Mouse (Mus musculus): ENCODE data around the gene Hif3a. TPM values are rescaled to one million over a fixed set of nuclear protein-coding genes. Genes with fewer than 3 reads are reported as not detected.
"Not testable (repeated sequence)": the region's sequence is repeated elsewhere in the genome, so short reads cannot be mapped to it uniquely, and the experiment has no call there.

Hif3a gene
- 4.4 TPM in 2 replicates for polyA plus RNA-seq (2015; fragmentation: Nextera tagmentation; extraction: Ambion mirVana)

- no peaks in the 10 kb centered on the region for H3K36me3 ChIP-seq (ENCODE audit: control insufficient read depth, insufficient read depth)
- WGBS, result 1% methylated on average over 15 of the region's 15 CpGs
- peaks cover 42% of the 10 kb centered on the region for H3K4me1 ChIP-seq (replicated peaks; ENCODE audit: control insufficient read depth, insufficient read depth, low read length)
- peak within 1 kb of the TSS; percentile 48 for H3K4me3 ChIP-seq (replicated peaks; ENCODE audit: low read length)
- H3K9me3 ChIP-seq (ENCODE audit: control insufficient read depth, low read length), result no peaks in the 10 kb centered on the region
- H3K27ac ChIP-seq (ENCODE audit: low read length), result no peak within 1 kb of the TSS
- H3K27me3 ChIP-seq (replicated peaks; ENCODE audit: control insufficient read depth, insufficient read depth, low read length), result no peaks in the 10 kb centered on the region
- peak; percentile 89 for ATAC-seq
- H3K9ac ChIP-seq (replicated peaks; ENCODE audit: low read depth, low read length), result peak within 1 kb of the TSS; percentile 59
- peak within 1 kb of the TSS; percentile 65 for H3K4me2 ChIP-seq (ENCODE audit: low read length)
These were observed at the start of gene Hif3a for GRCm38 (mm10) chr7:17062389-17062788. Gene Hif3a (minus strand): TSS chr7:17062427.

GRCm38 (mm10) chr7:17101631-17102030, 39.4 kb upstream of the Hif3a start:
- ATAC-seq, result not testable (repeated sequence)
- WGBS, result 90% methylated on average over 13 of the region's 13 CpGs

GRCm38 (mm10) chr7:17091280-17091679, 29.1 kb upstream of the Hif3a start:
- Histone ChIP-seq H3K4me2 (ENCODE audit: low read length) (no peak overlapping the region), H3K4me1 (replicated peaks; ENCODE audit: control insufficient read depth, insufficient read depth, low read length) (no peaks in the 10 kb centered on the region), H3K9ac (replicated peaks; ENCODE audit: low read depth, low read length) (no peak overlapping the region), H3K9me3 (ENCODE audit: control insufficient read depth, low read length) (no peaks in the 10 kb centered on the region), H3K36me3 (ENCODE audit: control insufficient read depth, insufficient read depth) (no peaks in the 10 kb centered on the region), H3K27me3 (replicated peaks; ENCODE audit: control insufficient read depth, insufficient read depth, low read length) (no peaks in the 10 kb centered on the region), H3K27ac (ENCODE audit: low read length) (no peak overlapping the region), H3K4me3 (replicated peaks; ENCODE audit: low read length) (no peak overlapping the region)
- no peak for ATAC-seq
- 16% methylated on average over 1 of the region's 1 CpGs for WGBS

More at GRCm38 (mm10) chr7:17101631-17102030, 39.4 kb upstream of the Hif3a start:
- H3K9ac ChIP-seq (replicated peaks; ENCODE audit: low read depth, low read length); H3K4me3 ChIP-seq (replicated peaks; ENCODE audit: low read length); H3K27ac ChIP-seq (ENCODE audit: low read length); H3K36me3 ChIP-seq (ENCODE audit: control insufficient read depth, insufficient read depth); H3K4me1 ChIP-seq (replicated peaks; ENCODE audit: control insufficient read depth, insufficient read depth, low read length); H3K4me2 ChIP-seq (ENCODE audit: low read length); H3K27me3 ChIP-seq (replicated peaks; ENCODE audit: control insufficient read depth, insufficient read depth, low read length); H3K9me3 ChIP-seq (ENCODE audit: control insufficient read depth, low read length): not testable (repeated sequence)

GRCm38 (mm10) chr7:17090058-17090585, 27.9 kb upstream of the Hif3a start:
- Histone ChIP-seq H3K9ac (replicated peaks; ENCODE audit: low read depth, low read length) (no peak overlapping the region), H3K4me2 (ENCODE audit: low read length) (no peak overlapping the region), H3K4me1 (replicated peaks; ENCODE audit: control insufficient read depth, insufficient read depth, low read length) (no peaks in the 10 kb centered on the region), H3K4me3 (replicated peaks; ENCODE audit: low read length) (no peak overlapping the region), H3K27ac (ENCODE audit: low read length) (no peak overlapping the region), H3K9me3 (ENCODE audit: control insufficient read depth, low read length) (no peaks in the 10 kb centered on the region), H3K36me3 (ENCODE audit: control insufficient read depth, insufficient read depth) (no peaks in the 10 kb centered on the region), H3K27me3 (replicated peaks; ENCODE audit: control insufficient read depth, insufficient read depth, low read length) (no peaks in the 10 kb centered on the region)
- WGBS, result 60% methylated on average over 3 of the region's 3 CpGs
- ATAC-seq, result no peak

- Histone ChIP-seq H3K4me1 (replicated peaks; ENCODE audit: control insufficient read depth, insufficient read depth, low read length) (no peaks in the 10 kb centered on the region), H3K9ac (replicated peaks; ENCODE audit: low read depth, low read length) (no peak overlapping the region), H3K27me3 (replicated peaks; ENCODE audit: control insufficient read depth, insufficient read depth, low read length) (no peaks in the 10 kb centered on the region), H3K4me2 (ENCODE audit: low read length) (no peak overlapping the region), H3K4me3 (replicated peaks; ENCODE audit: low read length) (no peak overlapping the region), H3K9me3 (ENCODE audit: control insufficient read depth, low read length) (no peaks in the 10 kb centered on the region), H3K36me3 (ENCODE audit: control insufficient read depth, insufficient read depth) (no peaks in the 10 kb centered on the region), H3K27ac (ENCODE audit: low read length) (no peak overlapping the region)
- WGBS, result 87% methylated on average over 3 of the region's 3 CpGs
- ATAC-seq, result no peak
These were observed 25.5 kb upstream of the Hif3a start for GRCm38 (mm10) chr7:17087731-17088130.

GRCm38 (mm10) chr7:17082766-17083165, 20.5 kb upstream of the Hif3a start:
- H3K9ac ChIP-seq (replicated peaks; ENCODE audit: low read depth, low read length), result no peak overlapping the region
- no peaks in the 10 kb centered on the region for H3K4me1 ChIP-seq (replicated peaks; ENCODE audit: control insufficient read depth, insufficient read depth, low read length)
- no peak overlapping the region for H3K27ac ChIP-seq (ENCODE audit: low read length)
- no peaks in the 10 kb centered on the region for H3K36me3 ChIP-seq (ENCODE audit: control insufficient read depth, insufficient read depth)
- ATAC-seq, result no peak
- no peaks in the 10 kb centered on the region for H3K27me3 ChIP-seq (replicated peaks; ENCODE audit: control insufficient read depth, insufficient read depth, low read length)
- no peaks in the 10 kb centered on the region for H3K9me3 ChIP-seq (ENCODE audit: control insufficient read depth, low read length)
- no peak overlapping the region for H3K4me2 ChIP-seq (ENCODE audit: low read length)
- WGBS, result 93% methylated on average over 4 of the region's 4 CpGs
- no peak overlapping the region for H3K4me3 ChIP-seq (replicated peaks; ENCODE audit: low read length)

GRCm38 (mm10) chr7:17078076-17078654, 15.9 kb upstream of the Hif3a start:
- 87% methylated on average over 7 of the region's 7 CpGs for whole genome bisulfite sequencing
- Histone ChIP-seq H3K4me2 (ENCODE audit: low read length) (no peak overlapping the region), H3K27ac (ENCODE audit: low read length) (no peak overlapping the region), H3K9ac (replicated peaks; ENCODE audit: low read depth, low read length) (no peak overlapping the region), H3K27me3 (replicated peaks; ENCODE audit: control insufficient read depth, insufficient read depth, low read length) (no peaks in the 10 kb centered on the region), H3K36me3 (ENCODE audit: control insufficient read depth, insufficient read depth) (no peaks in the 10 kb centered on the region), H3K9me3 (ENCODE audit: control insufficient read depth, low read length) (no peaks in the 10 kb centered on the region), H3K4me1 (replicated peaks; ENCODE audit: control insufficient read depth, insufficient read depth, low read length) (no peaks in the 10 kb centered on the region), H3K4me3 (replicated peaks; ENCODE audit: low read length) (no peak overlapping the region)
- ATAC-seq, result no peak

GRCm38 (mm10) chr7:17076542-17076941, 14.3 kb upstream of the Hif3a start:
- WGBS, result 89% methylated on average over 1 of the region's 1 CpGs
- H3K4me3 ChIP-seq (replicated peaks; ENCODE audit: low read length), result no peak overlapping the region
- ATAC-seq, result no peak
- no peak overlapping the region for H3K27ac ChIP-seq (ENCODE audit: low read length)
- H3K9ac ChIP-seq (replicated peaks; ENCODE audit: low read depth, low read length), result no peak overlapping the region
- no peak overlapping the region for H3K4me2 ChIP-seq (ENCODE audit: low read length)
- no peaks in the 10 kb centered on the region for H3K9me3 ChIP-seq (ENCODE audit: control insufficient read depth, low read length)
- H3K27me3 ChIP-seq (replicated peaks; ENCODE audit: control insufficient read depth, insufficient read depth, low read length), result no peaks in the 10 kb centered on the region
- no peaks in the 10 kb centered on the region for H3K4me1 ChIP-seq (replicated peaks; ENCODE audit: control insufficient read depth, insufficient read depth, low read length)
- no peaks in the 10 kb centered on the region for H3K36me3 ChIP-seq (ENCODE audit: control insufficient read depth, insufficient read depth)

GRCm38 (mm10) chr7:17073904-17074615, 11.8 kb upstream of the Hif3a start, which contains the start of gene Psg16:
Gene Psg16 (plus strand): TSS chr7:17074040.
- no peak within 1 kb of the TSS for H3K27ac ChIP-seq (ENCODE audit: low read length)
- peak; percentile 71 for ATAC-seq
- H3K4me3 ChIP-seq (replicated peaks; ENCODE audit: low read length), result 0 out of 2 replicates have a peak within 1 kb of the TSS, but pooled peaks have one; percentile 8

More at GRCm38 (mm10) chr7:17073904-17074615, 11.8 kb upstream of the Hif3a start, which contains the start of gene Psg16:
- Histone ChIP-seq H3K9me3 (ENCODE audit: control insufficient read depth, low read length) (no peaks in the 10 kb centered on the region), H3K36me3 (ENCODE audit: control insufficient read depth, insufficient read depth) (no peaks in the 10 kb centered on the region), H3K27me3 (replicated peaks; ENCODE audit: control insufficient read depth, insufficient read depth, low read length) (no peaks in the 10 kb centered on the region), H3K9ac (replicated peaks; ENCODE audit: low read depth, low read length) (peak within 1 kb of the TSS; percentile 12; the same call in 1 of the 2 replicates), H3K4me2 (ENCODE audit: low read length) (peak within 1 kb of the TSS; percentile 13), H3K4me1 (replicated peaks; ENCODE audit: control insufficient read depth, insufficient read depth, low read length) (no peaks in the 10 kb centered on the region)
- 64% methylated on average over 23 of the region's 23 CpGs for WGBS

Data from forebrain, embryonic 16.5 days (tissue).